ENCODE assay signal across 23 mouse cellular contexts in the genomic region with DNA sequence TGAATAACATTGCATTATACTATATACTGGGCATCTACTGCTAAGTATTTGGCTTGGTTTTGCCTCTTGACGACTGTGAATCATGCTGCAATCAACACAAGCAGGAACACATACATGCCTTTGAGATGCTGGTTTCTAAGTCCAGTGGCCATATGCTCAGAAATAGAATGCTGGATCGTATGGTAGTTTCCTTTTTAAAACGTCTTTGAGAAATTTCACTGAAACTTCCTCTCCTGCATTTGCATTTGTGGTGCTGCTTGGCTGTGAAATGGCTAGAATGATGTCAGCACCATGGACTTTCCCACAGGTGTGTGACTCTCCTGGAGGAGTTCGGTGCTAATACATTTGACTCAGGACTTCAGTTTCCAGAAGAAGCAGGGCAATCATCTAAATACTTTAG. TPM values are rescaled to one million over a fixed set of nuclear protein-coding genes. Genes with fewer than 3 reads are reported as not detected.
"Had no signal": no experiment of that assay in that cellular context is flagged by ENCODE, and none has a peak within 500 bp of the region (broad histone marks: within the 10 kb centered on the region; RNA-seq: fewer than 3 reads in every experiment).

No protein-coding gene starts in this region.

- H3K36me3 ChIP-seq: midbrain, embryonic 10.5 days; midbrain, embryonic 12.5 days; neural tube, embryonic 12.5 days; stomach, embryonic 15.5 days had no signal

- H3K4me1 ChIP-seq: midbrain, embryonic 10.5 days; midbrain, embryonic 12.5 days; neural tube, embryonic 12.5 days; stomach, embryonic 15.5 days had no signal

- H3K9ac ChIP-seq: liver, postnatal 0 days; lung, embryonic 14.5 days; midbrain, embryonic 12.5 days; neural tube, embryonic 12.5 days; stomach, embryonic 15.5 days had no signal

- DNase-seq: liver, postnatal 0 days; lung, embryonic 14.5 days; lung, postnatal 10 days; lung, postnatal 4 days; midbrain, embryonic 14.5 days; right cerebral cortex, postnatal 14 days; thymus, adult 2 months; thymus, postnatal 25 days; thymus, postnatal 4 days had no signal

- H3K9me3 ChIP-seq: midbrain, embryonic 10.5 days; midbrain, embryonic 12.5 days; neural tube, embryonic 12.5 days; stomach, embryonic 15.5 days had no signal

- H3K27ac ChIP-seq: midbrain, embryonic 10.5 days; midbrain, embryonic 12.5 days; neural tube, embryonic 12.5 days; stomach, embryonic 15.5 days; stomach, postnatal 0 days had no signal

- H3K4me2 ChIP-seq: lung, embryonic 14.5 days; midbrain, embryonic 12.5 days; neural tube, embryonic 12.5 days; stomach, embryonic 15.5 days had no signal

- H3K4me3 ChIP-seq: midbrain, embryonic 10.5 days; midbrain, embryonic 12.5 days; neural tube, embryonic 12.5 days; stomach, embryonic 15.5 days had no signal

- H3K27me3 ChIP-seq: midbrain, embryonic 12.5 days; neural tube, embryonic 12.5 days; stomach, embryonic 15.5 days had no signal

- ATAC-seq: liver, postnatal 0 days had no signal

RNA-seq across cellular contexts. Expression of a gene that starts 12.2 kb away (rescaled TPM):
- total RNA-seq: megakaryocyte, adult 5-6 weeks; megakaryocyte-erythroid progenitor cell, adult 5-6 weeks; midbrain, postnatal 0 days; monocyte, adult 5-6 weeks; neutrophil, adult 5-6 weeks had no signal
- polyA plus RNA-seq: liver, postnatal 0 days; midbrain, embryonic 10.5 days; midbrain, embryonic 12.5 days; midbrain, embryonic 14.5 days; neural tube, embryonic 12.5 days; neural tube, embryonic 14.5 days; spleen, adult 2 months; stomach, embryonic 15.5 days had no signal

RNA-seq across cellular contexts. Expression of a gene that starts 25.2 kb away (rescaled TPM):
- total RNA-seq: megakaryocyte, adult 5-6 weeks; neutrophil, adult 5-6 weeks had no signal
- polyA plus RNA-seq: liver, postnatal 0 days; spleen, adult 2 months; stomach, postnatal 0 days had no signal

RNA-seq across cellular contexts. Expression of a gene that starts 57.5 kb away (rescaled TPM):
- total RNA-seq: megakaryocyte, adult 5-6 weeks; megakaryocyte-erythroid progenitor cell, adult 5-6 weeks; midbrain, postnatal 0 days; monocyte, adult 5-6 weeks; neutrophil, adult 5-6 weeks had no signal
- polyA plus RNA-seq: midbrain, embryonic 12.5 days; midbrain, embryonic 14.5 days; midbrain, postnatal 0 days; neural tube, embryonic 12.5 days; neural tube, embryonic 14.5 days; spleen, adult 2 months; stomach, postnatal 0 days; testis, adult 2 months; urinary bladder, adult 2 months had no signal
